Mouse (Mus musculus): ENCODE measurements at regions not wholly inside any gene's neighbourhood (a gene's known extent, or its start where the extent isn't known, plus 50 kb on each side); places are given as distances from the start of the nearest gene placed in this dataset.
A peak's percentile ranks its signal among the peaks of the same experiment; 100 is the strongest.

DNA sequence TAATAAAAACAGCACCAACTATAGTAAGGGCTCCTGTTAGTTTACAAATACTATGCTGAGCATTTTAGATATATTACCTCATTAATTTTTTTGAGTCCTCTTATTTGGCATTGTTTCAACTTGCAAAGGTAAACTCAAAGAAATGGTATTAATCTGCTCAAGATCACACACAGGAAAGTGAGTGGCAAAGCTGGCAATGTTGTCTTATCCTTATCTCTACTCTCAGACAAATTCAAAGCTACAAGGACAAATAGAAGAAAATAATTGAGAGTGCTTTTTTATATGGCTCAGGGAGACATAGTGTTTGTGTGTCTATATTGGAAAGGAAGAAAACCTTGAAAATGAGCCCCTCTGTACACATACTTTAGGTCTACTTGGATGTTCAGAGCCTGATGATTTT is 411.9 kb upstream of the Mgat4c start:
- no peak for DNase-seq (ENCODE audit: extremely low read depth, low read depth)

- DNase-seq (ENCODE audit: extremely low read depth, low read depth) = peak; percentile 73
Measured at GRCm38 (mm10) chr10:101271459-101272299, 409.6 kb upstream of the Mgat4c start.

- DNase-seq (ENCODE audit: extremely low read depth, low read depth) = no peak
Measured at GRCm38 (mm10) chr10:101288082-101288481, 393.2 kb upstream of the Mgat4c start.

- no peak for DNase-seq (ENCODE audit: extremely low read depth, low read depth)
Measured at GRCm38 (mm10) chr10:101302138-101302780, 379.0 kb upstream of the Mgat4c start.

DNA sequence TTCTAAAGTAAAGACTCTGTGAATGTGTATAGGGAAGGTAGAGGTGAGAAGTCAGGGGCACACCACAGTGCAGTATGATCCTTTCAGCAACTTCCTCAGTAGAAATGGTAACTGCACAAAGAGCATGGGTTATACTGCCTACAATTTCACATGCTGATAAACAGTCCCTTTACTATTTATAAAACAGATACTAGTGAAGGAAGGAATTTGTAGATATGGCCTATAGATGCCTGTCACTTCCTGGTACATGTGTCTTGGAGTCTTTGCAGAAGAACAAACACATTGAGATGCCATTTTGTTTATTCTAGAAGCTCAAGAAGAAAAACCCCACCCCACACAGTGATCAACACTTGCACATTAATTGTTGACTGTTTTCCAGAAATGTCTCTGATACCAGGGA is 377.2 kb upstream of the Mgat4c start:
- peak; percentile 14 for DNase-seq (ENCODE audit: extremely low read depth, low read depth)

- DNase-seq (ENCODE audit: extremely low read depth, low read depth) = no peak
Measured at GRCm38 (mm10) chr10:101316659-101317338, 364.5 kb upstream of the Mgat4c start.

DNA sequence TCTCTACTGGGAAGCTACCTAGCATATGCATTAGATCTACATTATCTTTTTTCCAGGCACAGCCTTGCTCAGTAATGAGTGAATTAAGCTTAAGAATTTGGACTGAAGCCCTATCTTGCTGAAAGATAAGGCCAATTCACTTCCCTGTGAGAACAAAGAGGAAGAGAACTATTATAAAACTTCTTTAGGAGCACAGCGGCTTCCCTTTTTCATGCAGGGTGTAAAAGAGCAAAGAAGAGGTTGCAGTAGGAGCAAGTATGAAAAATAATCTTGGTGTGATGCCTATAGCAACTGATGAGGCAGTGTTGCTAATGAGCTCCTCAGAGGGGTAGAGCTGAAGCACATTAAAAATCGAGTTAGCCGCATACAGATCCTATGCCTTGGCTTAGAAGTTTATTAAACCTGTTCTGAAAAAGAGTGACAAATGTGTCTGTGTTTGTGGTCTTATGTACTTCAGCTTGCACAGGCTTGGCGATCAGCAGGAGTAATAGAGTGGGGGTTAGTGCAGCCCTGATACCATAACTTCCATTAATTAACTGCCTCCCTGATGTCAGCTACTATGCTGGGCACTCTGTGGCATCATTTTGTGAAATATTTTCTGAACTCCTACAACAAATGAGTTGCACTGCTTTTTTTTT is 360.1 kb upstream of the Mgat4c start:
- peak; percentile 91 for DNase-seq (ENCODE audit: extremely low read depth, low read depth)

GRCm38 (mm10) chr10:101324537-101324936 is 356.8 kb upstream of the Mgat4c start:
- no peak for DNase-seq (ENCODE audit: extremely low read depth, low read depth)

DNA sequence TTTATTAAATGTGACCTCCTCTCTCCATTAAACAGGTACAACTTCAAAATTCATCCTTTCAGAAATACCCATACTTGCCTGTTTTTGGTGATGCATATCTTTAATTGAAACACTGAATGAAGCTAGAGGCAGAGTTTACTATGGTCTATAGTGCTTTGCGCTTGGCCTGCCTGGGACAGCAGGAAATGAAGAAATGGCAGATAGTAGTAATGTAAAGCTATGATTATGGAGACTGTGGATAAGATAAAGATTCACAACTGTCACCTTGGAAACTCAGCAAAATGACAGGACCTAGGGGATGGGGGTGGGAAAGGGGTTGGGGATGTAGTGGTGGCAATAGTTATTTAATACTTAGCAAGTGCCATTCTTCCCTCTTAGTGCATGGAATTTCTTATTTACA is 352.7 kb upstream of the Mgat4c start:
- DNase-seq (ENCODE audit: extremely low read depth, low read depth) = no peak

DNA sequence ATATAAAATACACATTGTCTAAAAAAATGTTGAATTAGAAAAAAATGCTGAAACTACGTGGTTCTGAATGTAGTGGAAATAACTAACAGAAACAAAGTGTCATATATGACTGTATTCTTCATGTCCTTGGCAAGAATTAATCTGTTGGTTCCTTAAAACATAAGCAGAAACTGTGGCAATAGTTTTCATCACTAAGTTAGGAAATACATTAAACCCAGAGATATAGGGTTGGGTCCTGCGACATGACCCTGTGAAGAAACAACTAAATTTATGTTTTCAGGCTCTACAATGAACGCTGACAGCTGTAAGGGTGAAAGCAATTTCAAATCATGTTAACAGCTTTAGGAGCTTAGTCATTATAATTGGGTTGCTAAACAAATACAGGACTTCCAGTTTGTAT is 351.2 kb upstream of the Mgat4c start:
- no peak for DNase-seq (ENCODE audit: extremely low read depth, low read depth)

DNA sequence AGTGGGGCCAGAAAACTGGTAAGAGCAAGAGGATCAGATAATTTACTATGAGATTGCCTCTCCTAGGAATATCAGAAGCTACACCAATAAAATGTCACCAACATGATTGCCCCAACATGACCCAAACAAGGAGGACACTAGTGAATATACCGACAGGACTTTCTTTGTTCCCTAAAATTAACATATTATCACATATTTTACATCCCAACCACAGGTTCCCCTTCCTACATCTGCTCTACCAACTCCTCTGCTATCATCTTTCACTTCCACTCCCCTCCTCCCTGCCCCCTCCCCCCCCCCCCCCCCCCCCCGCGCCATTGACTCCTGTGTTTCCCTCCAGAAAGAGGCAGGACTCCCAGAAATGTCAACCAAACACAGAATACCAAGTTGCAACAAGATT is 346.2 kb upstream of the Mgat4c start:
- peak; percentile 54 for DNase-seq (ENCODE audit: extremely low read depth, low read depth)

GRCm38 (mm10) chr10:101339565-101339964 is 341.7 kb upstream of the Mgat4c start:
- no peak for DNase-seq (ENCODE audit: extremely low read depth, low read depth)

GRCm38 (mm10) chr10:101350198-101350897 is 330.9 kb upstream of the Mgat4c start:
- no peak for DNase-seq (ENCODE audit: extremely low read depth, low read depth)

DNA sequence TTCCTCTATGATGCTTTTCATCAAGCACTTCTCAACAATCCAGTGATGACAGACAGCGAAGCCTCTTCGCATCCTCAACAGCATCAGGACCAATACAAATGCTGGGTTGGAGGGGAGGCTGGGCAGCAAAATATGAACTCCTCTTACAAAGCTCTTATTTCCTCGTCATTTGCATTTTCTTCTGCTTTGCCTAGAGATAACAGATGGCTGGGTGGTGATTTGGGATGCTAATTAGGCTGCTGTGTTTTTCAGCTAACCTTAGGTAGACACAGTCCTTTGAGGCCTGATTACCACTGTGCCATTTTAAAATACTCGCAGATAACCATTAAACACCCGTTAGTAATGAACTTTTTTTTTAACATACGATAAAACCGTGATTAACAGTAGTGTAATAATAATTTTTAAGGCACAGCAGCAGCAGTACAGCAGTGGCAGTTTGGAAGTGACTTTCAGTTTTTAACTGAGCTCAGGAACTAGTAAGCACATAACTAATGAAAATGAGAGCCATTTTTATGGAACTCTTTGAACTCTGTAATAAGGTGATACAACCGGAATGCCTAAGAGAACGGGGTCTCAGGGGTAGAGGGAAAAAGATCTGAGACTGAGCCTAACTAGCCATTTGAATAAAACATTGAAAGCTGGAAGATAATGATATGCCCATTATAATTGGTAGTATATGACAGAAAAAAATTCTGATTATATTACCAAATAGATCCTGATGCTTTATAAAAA is 307.3 kb upstream of the Mgat4c start:
- DNase-seq (ENCODE audit: extremely low read depth, low read depth) = no peak

DNA sequence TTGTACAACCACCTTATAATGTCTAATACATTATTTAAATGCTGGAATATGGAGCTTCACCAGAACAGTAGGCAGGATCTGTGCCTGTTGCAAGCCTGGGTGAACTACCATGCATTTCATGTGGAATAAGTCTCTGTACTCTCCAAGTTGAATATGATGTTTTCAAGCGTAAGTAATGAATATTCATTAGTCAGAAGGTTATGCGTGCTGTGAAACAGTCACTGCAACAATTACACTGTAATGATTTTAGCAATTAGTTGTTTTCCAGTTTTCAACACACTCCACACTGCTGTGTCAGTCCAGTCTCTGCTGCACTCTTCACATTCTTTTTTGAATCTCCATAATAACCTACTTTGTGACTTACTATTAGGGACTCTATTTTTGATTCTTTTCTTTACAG is 287.9 kb upstream of the Mgat4c start:
- DNase-seq (ENCODE audit: extremely low read depth, low read depth) = no peak

GRCm38 (mm10) chr10:101399206-101399605 is 282.1 kb upstream of the Mgat4c start:
- DNase-seq (ENCODE audit: extremely low read depth, low read depth) = no peak

GRCm38 (mm10) chr10:101415262-101415661 is 266.0 kb upstream of the Mgat4c start:
- DNase-seq (ENCODE audit: extremely low read depth, low read depth) = no peak

DNA sequence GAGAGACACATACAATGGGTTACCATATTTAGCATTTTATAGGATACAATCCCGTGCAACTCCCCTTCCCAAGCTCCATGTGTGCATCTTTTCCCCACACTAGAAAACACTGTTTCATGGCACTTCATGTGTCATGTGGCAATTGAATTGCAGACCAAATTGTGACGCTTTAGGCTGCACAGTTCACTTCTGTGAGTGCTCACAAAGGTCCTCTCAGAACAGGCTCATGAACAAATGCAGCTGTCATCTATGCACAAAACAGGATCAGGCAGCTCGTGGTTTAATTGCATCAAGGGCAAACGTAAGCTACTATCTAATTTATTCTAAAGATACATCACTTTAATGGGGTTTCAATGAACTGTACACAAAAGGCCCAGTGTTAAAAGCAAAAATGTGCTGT is 258.7 kb upstream of the Mgat4c start:
- DNase-seq (ENCODE audit: extremely low read depth, low read depth) = no peak
